Mouse (Mus musculus) C2C12 (cell line): Measurements from ENCODE around the gene Olfr49.

Source experiments
- CEBPB ChIP-seq: IDR thresholded peaks from one replicate; pipeline ENCODE4 v1.6.1; 2011; ENCODE audit warnings: low read depth, mild to moderate bottlenecking, control low read depth, moderate library complexity
- CTCF ChIP-seq: IDR thresholded peaks from one replicate; pipeline ENCODE4 v1.5.1; 2011; ENCODE audit not compliant: control insufficient read depth, insufficient read depth, insufficient read length
- FOSL1 ChIP-seq: IDR thresholded peaks from one replicate; pipeline ENCODE4 v1.8.0; 2011; ENCODE audit warnings: mild to moderate bottlenecking, low read length; ENCODE audit not compliant: poor library complexity, insufficient read depth, severe bottlenecking
- MAX ChIP-seq: IDR thresholded peaks from one replicate; pipeline ENCODE4 v1.6.1; 2011; ENCODE audit warnings: mild to moderate bottlenecking, control low read depth
- MYOG ChIP-seq: IDR thresholded peaks from one replicate; pipeline ENCODE4 v1.6.1; 2011; ENCODE audit not compliant: control insufficient read depth, insufficient read length; ENCODE audit errors: extremely low read depth
- USF1 ChIP-seq: IDR thresholded peaks from one replicate; pipeline ENCODE4 v1.6.1; 2011; ENCODE audit warnings: low read depth, mild to moderate bottlenecking, control low read depth, moderate library complexity

DNA sequence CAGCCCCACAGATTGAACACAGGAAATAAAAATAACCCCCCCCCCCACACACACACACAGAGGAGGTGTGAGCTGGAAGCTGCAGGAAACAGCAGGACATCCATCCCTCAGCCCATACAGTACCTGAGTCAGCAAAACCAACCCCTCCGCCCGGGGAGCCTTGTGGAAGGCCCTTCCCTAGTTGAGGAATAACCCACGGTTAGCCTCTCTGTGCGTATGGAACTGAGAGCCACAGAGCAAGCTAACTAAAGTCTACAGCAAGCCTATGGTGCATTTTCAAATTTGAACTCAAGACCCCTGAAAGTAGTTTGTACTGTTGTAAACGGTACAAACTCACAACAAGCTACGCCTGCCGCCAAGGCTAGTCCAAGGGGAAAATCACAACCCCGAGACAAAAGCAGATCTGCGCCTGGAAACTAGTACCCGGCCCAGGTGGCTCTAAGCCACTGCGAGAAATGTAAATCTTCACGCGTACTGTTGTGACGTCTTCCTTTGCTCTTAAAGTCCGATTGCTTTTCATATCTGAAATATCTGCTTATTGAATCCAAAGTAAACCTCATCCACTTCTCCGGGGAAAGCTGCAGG lies 51.1 kb downstream of the Olfr49 start:
- TF ChIP-seq CTCF (no peak), FOSL1 (no peak), MAX (no peak), USF1 (no peak), CEBPB (no peak), MYOG (no peak)
